In genomic region chr1:21634013-21634412, GRCm38 (mm10) we compare ENCODE assay signal across 24 mouse cellular contexts.
A peak's percentile ranks its signal among the peaks of the same experiment; 100 is the strongest.
DNase-seq lines count a peak whose midpoint lies in the region; ATAC-seq and TF ChIP-seq lines count a peak whose summit lies in the region.
"Had no signal": no experiment of that assay in that cellular context is flagged by ENCODE, and none has a peak within 500 bp of the region (broad histone marks: within the 10 kb centered on the region; RNA-seq: fewer than 3 reads in every experiment).

No protein-coding gene starts in this region.

- dilution Hi-C loops in CH12.LX (cut with MboI; ENCODE audit: extremely low pct_ligation_motif_present, extremely low pct_unique_long_range_greater_than_20kb, low sequenced_read_pairs): no loop called here

- H3K4me2 ChIP-seq in CH12.LX (ENCODE audit: insufficient read depth, low read depth, poor library complexity, severe bottlenecking): no peak overlapping the region
- H3K4me2 ChIP-seq: embryonic facial prominence, embryonic 13.5 days; embryonic facial prominence, embryonic 15.5 days; forebrain, embryonic 12.5 days had no signal

- in situ Hi-C loops in CH12.LX (cut with MboI; ENCODE audit: low pct_ligation_motif_present, low pct_unique_long_range_greater_than_20kb, low sequenced_read_pairs): no loop called here

- no peak for TF ChIP-seq EP300 in CH12.LX (IDR thresholded peaks at IDR 0.05; ENCODE audit: low read length)

- H3K9me3 ChIP-seq in CH12.LX (replicated peaks; ENCODE audit: low read length): no peaks in the 10 kb centered on the region
- H3K9me3 ChIP-seq: embryonic facial prominence, embryonic 13.5 days; embryonic facial prominence, embryonic 15.5 days; forebrain, embryonic 10.5 days; forebrain, embryonic 12.5 days had no signal

- peak; percentile 10 for DNase-seq in CD4-positive, CD25-positive, alpha-beta regulatory T cell, adult 2 months (ENCODE audit: low read depth, low spot score)
- DNase-seq in CH12.LX (ENCODE audit: extremely low read depth): no peak
- no peak for DNase-seq in right cerebral cortex, adult 2 months (ENCODE audit: low spot score in 2 of 2)
- DNase-seq in right cerebral cortex, postnatal 14 days: no peak
- DNase-seq in adrenal gland, postnatal 4 days (ENCODE audit: low spot score in 2 of 2): no peak
- DNase-seq: adrenal gland, adult 8-10 months; adrenal gland, postnatal 14 days; adrenal gland, postnatal 36 days; B cell, adult 2 months; cerebellum, adult 11 months; cerebellum, adult 18-20 months; cerebellum, adult 8-10 months; cerebellum, adult 9-11 months; cerebellum, postnatal 14 days; cerebellum, postnatal 36 days; embryo, embryonic 11 days had no signal

- H3K27ac ChIP-seq in CH12.LX (ENCODE audit: insufficient read depth, low read depth): no peak overlapping the region
- H3K27ac ChIP-seq: embryonic facial prominence, embryonic 13.5 days; embryonic facial prominence, embryonic 15.5 days; forebrain, embryonic 10.5 days; forebrain, embryonic 12.5 days had no signal

- TF ChIP-seq POLR2A in CH12.LX (IDR thresholded peaks at IDR 0.05; ENCODE audit: low read depth, low read length): no peak

- H3K27me3 ChIP-seq in CH12.LX (replicated peaks): no peaks in the 10 kb centered on the region
- H3K27me3 ChIP-seq: embryonic facial prominence, embryonic 13.5 days; embryonic facial prominence, embryonic 15.5 days; forebrain, embryonic 12.5 days had no signal

- H3K79me2 ChIP-seq in CH12.LX (replicated peaks; ENCODE audit: control insufficient read depth, extremely low read depth, insufficient read depth, poor library complexity, severe bottlenecking): no peaks in the 10 kb centered on the region

- no peak for TF ChIP-seq CTCF in CH12.LX (conservative IDR thresholded peaks at IDR 0.05 in 1 of 2, IDR thresholded peaks at IDR 0.05 in 1 of 2; ENCODE audit: low read depth in 2 of 2, low read length in 2 of 2)

- no peak for TF ChIP-seq RAD21 in CH12.LX (IDR thresholded peaks at IDR 0.05; ENCODE audit: low read depth, low read length)

- ATAC-seq in inflammation-experienced regulatory T-cells, adult 6 months: peak; percentile 55
- ATAC-seq: forebrain, embryonic 14.5 days; forebrain, embryonic 16.5 days had no signal

- no peaks in the 10 kb centered on the region for H3K36me3 ChIP-seq in CH12.LX (replicated peaks in 1 of 2; ENCODE audit: control insufficient read depth in 1 of 2, insufficient read depth in 1 of 2, low read length in 1 of 2)
- H3K36me3 ChIP-seq: embryonic facial prominence, embryonic 13.5 days; embryonic facial prominence, embryonic 15.5 days; forebrain, embryonic 10.5 days; forebrain, embryonic 12.5 days had no signal

- H3K9ac ChIP-seq in CH12.LX (ENCODE audit: insufficient read depth, low read depth): no peak overlapping the region
- H3K9ac ChIP-seq: embryonic facial prominence, embryonic 13.5 days; embryonic facial prominence, embryonic 15.5 days; forebrain, embryonic 12.5 days had no signal

- H3K4me1 ChIP-seq in CH12.LX (ENCODE audit: control insufficient read depth in 1 of 2, insufficient read depth in 2 of 2): peaks cover 4 to 30% of the 10 kb centered on the region in 2 experiments
- H3K4me1 ChIP-seq: embryonic facial prominence, embryonic 13.5 days; embryonic facial prominence, embryonic 15.5 days; forebrain, embryonic 10.5 days; forebrain, embryonic 12.5 days had no signal

- H3K4me3 ChIP-seq in CH12.LX (replicated peaks in 1 of 3; ENCODE audit: low read depth in 2 of 3, low read length in 2 of 3, poor library complexity in 1 of 3): no peak overlapping the region
- H3K4me3 ChIP-seq: embryonic facial prominence, embryonic 13.5 days; embryonic facial prominence, embryonic 15.5 days; erythroblast, embryonic 14.5 days; forebrain, embryonic 10.5 days; forebrain, embryonic 12.5 days had no signal

TF ChIP-seq in CH12.LX, 34 proteins besides CTCF, POLR2A, EP300 and RAD21:
- TF ChIP-seq ETS1 (conservative IDR thresholded peaks at IDR 0.05; ENCODE audit: low read depth, low read length) (peak; percentile 25; the same call in 1 of the 2 replicates), SIN3A (IDR thresholded peaks at IDR 0.05; ENCODE audit: low read length) (0 out of 2 replicates have a peak, but pooled peaks have one; percentile 31), RCOR1 (conservative IDR thresholded peaks at IDR 0.05; ENCODE audit: low read depth, low read length) (no peak)
TF ChIP-seq in CH12.LX: peak in this region for 2.
